Mouse (Mus musculus) kidney, adult 8-10 months (tissue): ENCODE results near the gene Irak1.

Source experiments
- DNase-seq, 2 experiments: peaks; one replicate each; pipeline ENCODE4 v3.0.0; 2022

Gene Irak1

GRCm38 (mm10) chrX:74023188-74024049 is at the start of gene Irak1:
TSS of gene Irak1 (minus strand) at chrX:74023918.
- DNase-seq = peak; percentile 59 to 65

- DNase-seq = no peak
Observed at GRCm38 (mm10) chrX:74070794-74071193, 47.1 kb upstream of the Irak1 start.

- DNase-seq = peak in 1 of 2 experiments; percentile 15
Observed at GRCm38 (mm10) chrX:74067891-74068290, 44.2 kb upstream of the Irak1 start.

GRCm38 (mm10) chrX:74045107-74045506 is 21.4 kb upstream of the Irak1 start:
- no peak for DNase-seq

GRCm38 (mm10) chrX:74037702-74038375 is 14.1 kb upstream of the Irak1 start:
- DNase-seq = no peak

- DNase-seq = peak; percentile 38 to 40
Observed at GRCm38 (mm10) chrX:74030000-74030399, 6.3 kb upstream of the Irak1 start.

- no peak for DNase-seq
Observed at GRCm38 (mm10) chrX:74022795-74023187, 927 bp downstream of the Irak1 start.

- DNase-seq = no peak
Observed at GRCm38 (mm10) chrX:74014597-74014996, 9.1 kb downstream of the Irak1 start.

GRCm38 (mm10) chrX:74008063-74008462 is 15.7 kb downstream of the Irak1 start:
- DNase-seq = no peak

- DNase-seq = no peak
Observed at GRCm38 (mm10) chrX:74006401-74006800, 17.3 kb downstream of the Irak1 start.

- no peak for DNase-seq
Observed at GRCm38 (mm10) chrX:74003644-74004043, 20.1 kb downstream of the Irak1 start.

- DNase-seq = no peak
Observed at GRCm38 (mm10) chrX:74001024-74001423, 22.7 kb downstream of the Irak1 start.

GRCm38 (mm10) chrX:73998911-73999869 is 24.5 kb downstream of the Irak1 start:
- peak in 1 of 2 experiments; percentile 9 for DNase-seq

- no peak for DNase-seq
Observed at GRCm38 (mm10) chrX:73977783-73978182, 45.9 kb downstream of the Irak1 start.

GRCm38 (mm10) chrX:73976283-73976682 is 47.4 kb downstream of the Irak1 start:
- no peak for DNase-seq

GRCm38 (mm10) chrX:73972774-73973173 is 50.9 kb downstream of the Irak1 start:
- no peak for DNase-seq

- DNase-seq = no peak
Observed at GRCm38 (mm10) chrX:73970781-73971180, 52.9 kb downstream of the Irak1 start.

GRCm38 (mm10) chrX:73969729-73970128 is 54.0 kb downstream of the Irak1 start:
- DNase-seq = no peak

GRCm38 (mm10) chrX:73969167-73969566 is 54.6 kb downstream of the Irak1 start:
- no peak for DNase-seq

GRCm38 (mm10) chrX:73967177-73968075 is 56.3 kb downstream of the Irak1 start:
- DNase-seq = peak; percentile 89 to 90

- peak; percentile 90 to 91 for DNase-seq
Observed at GRCm38 (mm10) chrX:73966248-73967176, 57.2 kb downstream of the Irak1 start, which contains the start of gene Hcfc1. TSS of gene Hcfc1 (minus strand) at chrX:73966357.
